Mouse (Mus musculus): Measurements from ENCODE around the gene Prps2. TPM values are rescaled to one million over a fixed set of nuclear protein-coding genes. Genes with fewer than 3 reads are reported as not detected.

Prps2 gene
- polyA plus RNA-seq (2017; shearing (Covaris generic)) = 10 to 100 TPM; 56.9 to 74.0 TPM

DNA sequence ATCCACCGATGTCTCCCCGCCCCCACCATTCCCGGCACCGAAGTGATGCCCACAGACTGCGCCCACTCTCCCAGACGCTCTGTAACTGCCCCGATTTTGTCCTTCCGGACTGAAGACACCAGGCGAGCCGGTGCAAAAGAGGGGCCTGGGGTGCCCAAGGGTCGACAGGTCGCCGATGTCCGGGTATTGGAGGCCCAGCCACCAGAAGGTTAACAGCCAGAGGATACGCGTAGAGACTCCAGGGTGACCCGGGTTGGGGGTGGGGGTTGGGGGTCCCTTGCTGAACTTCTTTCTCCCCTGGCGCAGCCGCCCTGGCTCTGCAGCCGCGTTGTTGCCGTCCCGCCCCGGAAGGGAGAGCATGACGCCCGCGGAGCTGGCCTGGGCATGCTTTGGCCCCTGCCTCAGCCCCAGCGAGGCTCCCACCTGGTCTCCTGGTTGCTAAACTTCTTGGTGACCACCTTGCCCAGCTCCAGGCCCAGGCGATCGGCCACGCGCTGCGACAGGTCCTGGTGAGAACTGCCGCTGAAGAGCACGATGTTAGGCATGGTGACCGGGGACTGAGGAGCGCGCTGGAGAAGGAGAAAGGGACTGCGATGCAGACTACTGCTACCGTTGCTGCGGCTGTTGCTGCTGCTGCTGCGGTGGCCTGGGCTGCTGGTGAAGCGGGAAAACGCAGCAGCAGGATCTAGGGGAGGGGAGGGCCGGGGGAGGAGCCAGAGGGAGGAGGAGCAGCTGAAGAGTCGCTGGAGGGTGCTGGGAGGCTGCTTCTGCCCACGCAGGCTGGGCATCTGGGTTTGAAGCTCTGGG, at the start of gene Prps2:
Gene Prps2, minus strand, starts transcription at position 703 of the 807 bp plus-strand sequence.

DNA sequence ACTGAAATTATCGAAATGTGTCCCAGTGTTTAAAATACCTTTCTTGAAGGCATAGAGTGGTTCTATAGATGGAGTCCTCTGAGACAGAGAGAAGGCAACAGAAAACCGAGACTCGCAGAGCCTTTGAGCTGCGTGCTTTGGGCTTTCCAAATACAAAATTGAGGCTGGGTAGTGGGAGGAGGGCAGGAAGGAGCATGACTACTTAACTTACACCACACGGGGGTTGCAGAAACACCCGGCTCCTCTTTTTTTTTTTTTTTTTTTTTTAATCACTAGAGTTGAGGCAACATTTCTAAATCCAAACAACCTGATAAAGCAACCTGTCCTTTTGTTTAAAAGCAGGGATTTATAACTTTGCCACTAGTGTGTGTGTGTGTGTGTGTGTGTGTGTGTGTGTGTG, 52.1 kb downstream of the Prps2 start, which contains the start of gene Tlr7:
Gene Tlr7, minus strand, starts transcription at position 160 of the 400 bp plus-strand sequence.

Other genes starting within 250 kb of the Prps2 start
- gene Tmsb4x, start 173.4 kb downstream of the Prps2 start, polyA plus RNA-seq (2017; shearing (Covaris generic)) = over 10,000 TPM; 15,282 to 18,141 TPM
- gene Tlr8, start 118.4 kb downstream of the Prps2 start, polyA plus RNA-seq (2017; shearing (Covaris generic)) = not detected
- gene Tlr7, start 52.2 kb downstream of the Prps2 start, polyA plus RNA-seq (2017; shearing (Covaris generic)) = 10 to 100 TPM in 1 of 2 experiments, 1 to 10 TPM in 1; 5.4 to 12.0 TPM